Mouse (Mus musculus) neural tube, embryonic 14.5 days (tissue): ENCODE measurements around the gene Card6. TPM values are rescaled to one million over a fixed set of nuclear protein-coding genes. Genes with fewer than 3 reads are reported as not detected.

Experiments
- ATAC-seq: fragments of 200-750 bp; cut with Nextera tagmentation; 2 replicates; pipeline ENCODE4 v1.8.0; 2017; ENCODE audit warnings: low read depth, mild to moderate bottlenecking, moderate TSS enrichment, moderate library complexity
- H3K27ac ChIP-seq: fragments of 300-500 bp; sonication (generic); 2 replicates; pipeline ENCODE4 v1.5.1; 2014; ENCODE audit warnings: low read depth, mild to moderate bottlenecking, control low read depth, low read length, moderate library complexity, mixed read lengths
- H3K27me3 ChIP-seq: fragments of 300-500 bp; sonication (generic); 2 replicates; pipeline ENCODE4 v1.6.1; 2014; ENCODE audit warnings: low read length; ENCODE audit not compliant: control insufficient read depth, insufficient read depth
- H3K36me3 ChIP-seq: fragments of 300-500 bp; sonication (generic); 2 replicates; pipeline ENCODE4 v1.6.1; 2014; ENCODE audit warnings: low read length, mixed read lengths; ENCODE audit not compliant: control insufficient read depth, insufficient read depth
- H3K4me1 ChIP-seq: fragments of 300-500 bp; sonication (generic); 2 replicates; pipeline ENCODE4 v1.6.1; 2014; ENCODE audit warnings: low read length; ENCODE audit not compliant: control insufficient read depth, insufficient read depth
- H3K4me2 ChIP-seq: fragments of 300-500 bp; sonication (generic); 2 replicates; pipeline ENCODE4 v1.6.1; 2014; ENCODE audit warnings: mild to moderate bottlenecking, low read depth, low read length, control low read depth
- H3K4me3 ChIP-seq: fragments of 300-500 bp; sonication (generic); 2 replicates; pipeline ENCODE4 v1.5.1; 2014; ENCODE audit warnings: low read depth, low read length, control low read depth, mixed read lengths
- H3K9ac ChIP-seq: fragments of 300-500 bp; sonication (generic); replicated peaks from 2 replicates; pipeline ENCODE4 v1.6.1; 2014; ENCODE audit warnings: low read depth, mild to moderate bottlenecking, control low read depth, low read length, mixed read lengths
- H3K9me3 ChIP-seq: fragments of 300-500 bp; sonication (generic); 2 replicates; pipeline ENCODE4 v1.6.1; 2016; ENCODE audit warnings: low read length; ENCODE audit not compliant: control insufficient read depth
- WGBS: fragments of 180-500 bp; shearing (Covaris S2); extraction: QIAGEN DNeasy Blood & Tissue Kit; methylation state at CpG from one replicate; pipeline ENCODE4 v1.1.7; 2014; 5-methylcytosine and 5-hydroxymethylcytosine counted together
- polyA plus RNA-seq: library from polyadenylated mRNA; unstranded; fragments of >200 nt; fragmentation: Nextera tagmentation; extraction: Ambion mirVana; gene quantifications from 2 replicates; pipeline ENCODE4 v1.2.1, GENCODE M21; 2014

The Card6 gene
- polyA plus RNA-seq, 1 experiment from 2014 or later: 0.55 TPM

- Histone ChIP-seq H3K4me3 (no peak overlapping the region), H3K27ac (no peak overlapping the region), H3K27me3 (no peaks in the 10 kb centered on the region), H3K9ac (no peak overlapping the region), H3K9me3 (no peaks in the 10 kb centered on the region), H3K36me3 (no peaks in the 10 kb centered on the region), H3K4me1 (no peaks in the 10 kb centered on the region), H3K4me2 (no peak overlapping the region)
- 79% methylated on average over 1 of the region's 1 CpGs for WGBS
- no peak for ATAC-seq
Observed at GRCm38 (mm10) chr15:5081235-5081634, 27.1 kb downstream of the Card6 start.

- H3K9me3 ChIP-seq: no peaks in the 10 kb centered on the region
- no peak overlapping the region for H3K27ac ChIP-seq
- 62% methylated on average over 15 of the region's 15 CpGs for WGBS
Observed at GRCm38 (mm10) chr15:5068801-5069518, 39.4 kb downstream of the Card6 start.

GRCm38 (mm10) chr15:5063635-5064034 is 44.7 kb downstream of the Card6 start, which contains the start of gene C7:
Gene C7, minus strand, starts transcription at chr15:5063740.
- Histone ChIP-seq H3K9ac (no peak within 1 kb of the TSS), H3K36me3 (no peaks in the 10 kb centered on the region), H3K4me3 (no peak within 1 kb of the TSS), H3K27ac (no peak within 1 kb of the TSS), H3K9me3 (no peaks in the 10 kb centered on the region), H3K4me1 (no peaks in the 10 kb centered on the region), H3K4me2 (no peak within 1 kb of the TSS), H3K27me3 (no peaks in the 10 kb centered on the region)
- no peak for ATAC-seq

More at GRCm38 (mm10) chr15:5068801-5069518, 39.4 kb downstream of the Card6 start:
- Histone ChIP-seq H3K4me3 (no peak overlapping the region), H3K36me3 (no peaks in the 10 kb centered on the region), H3K27me3 (no peaks in the 10 kb centered on the region), H3K4me1 (no peaks in the 10 kb centered on the region), H3K9ac (no peak overlapping the region), H3K4me2 (no peak overlapping the region)
- peak; percentile 86; the same call in 1 of the 2 replicates for ATAC-seq

Other genes with a start within 250 kb of the Card6 start
- not detected in 2 replicates for gene Mroh2b, start 209.8 kb downstream of the Card6 start, polyA plus RNA-seq
- gene C7, start 44.8 kb downstream of the Card6 start, polyA plus RNA-seq: not detected in 2 replicates
- 366 and 376 TPM in 2 replicates for gene Rpl37, start 8.1 kb upstream of the Card6 start, polyA plus RNA-seq
- gene Prkaa1, start 35.3 kb upstream of the Card6 start, polyA plus RNA-seq: 21.1 and 22.5 TPM in 2 replicates
- gene Ttc33, start 77.0 kb upstream of the Card6 start, polyA plus RNA-seq: 58.6 and 63.3 TPM in 2 replicates
- 5.8 and 5.9 TPM in 2 replicates for gene Ptger4, start 135.6 kb upstream of the Card6 start, polyA plus RNA-seq